Mouse (Mus musculus) c-Kit-positive CD71-positive TER-119-positive erythroid progenitor cells, embryonic 14.5 days (primary cell): ENCODE measurements around the gene Ugt2b37.
"Not testable (repeated sequence)": the region's sequence is repeated elsewhere in the genome, so short reads cannot be mapped to it uniquely, and the experiment has no call there.

Experiments used
- DNase-seq: peaks from one replicate; pipeline ENCODE4 v3.0.0-alpha.2; 2013; ENCODE audit warnings: low spot score

Gene Ugt2b37

GRCm38 (mm10) chr5:87254676-87255075 is at the start of gene Ugt2b37:
TSS of gene Ugt2b37 (minus strand) at chr5:87254804.
- not testable (repeated sequence) for DNase-seq

- DNase-seq = not testable (repeated sequence)
These were observed 31.6 kb upstream of the Ugt2b37 start for GRCm38 (mm10) chr5:87286180-87286579.

DNA sequence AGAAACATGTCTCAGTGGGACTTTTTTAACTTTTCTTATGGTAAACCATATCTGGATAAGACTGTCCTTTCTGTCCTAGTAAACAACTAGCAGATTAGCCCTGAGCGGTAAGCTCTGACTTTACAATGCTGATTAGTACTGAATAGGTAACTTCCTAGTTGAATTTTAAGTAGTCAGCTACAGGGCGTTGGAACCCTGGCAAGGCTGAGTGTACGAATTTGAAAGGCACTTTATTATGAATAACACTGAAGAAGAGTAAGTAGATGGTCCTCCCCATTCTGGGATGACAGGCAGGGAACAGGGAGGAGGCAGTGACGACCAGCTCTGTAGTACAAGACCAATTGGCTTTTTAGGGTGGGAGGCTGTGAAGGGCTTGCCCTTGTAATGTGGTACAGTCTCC is 21.4 kb upstream of the Ugt2b37 start:
- not testable (repeated sequence) for DNase-seq

- no peak for DNase-seq
These were observed 21.0 kb upstream of the Ugt2b37 start for GRCm38 (mm10) chr5:87275581-87275980.

GRCm38 (mm10) chr5:87255831-87256230 is 1.2 kb upstream of the Ugt2b37 start:
- DNase-seq = no peak

- DNase-seq = not testable (repeated sequence)
These were observed 12.5 kb downstream of the Ugt2b37 start for GRCm38 (mm10) chr5:87242140-87242539.

DNA sequence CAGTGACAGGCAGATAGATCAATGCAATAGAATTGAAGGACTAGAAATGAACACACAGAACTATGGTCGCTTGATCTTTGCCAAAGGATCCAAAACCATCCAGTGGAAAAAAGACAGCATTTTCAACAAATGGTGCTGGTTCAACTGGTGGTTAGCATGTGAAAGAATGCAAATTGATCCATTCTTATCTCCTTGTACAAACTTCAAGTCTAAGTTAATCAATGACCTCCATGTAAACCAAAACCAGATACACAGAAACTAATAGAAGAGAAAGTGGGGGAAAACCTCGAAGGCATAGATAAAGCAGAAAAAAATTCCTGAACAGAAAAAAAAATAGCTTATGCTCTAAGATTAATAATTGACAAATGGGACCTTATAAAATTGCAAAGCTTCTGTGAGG is 58.2 kb downstream of the Ugt2b37 start:
- DNase-seq = not testable (repeated sequence)
